Mouse (Mus musculus) bone marrow macrophage, adult 2 months (primary cell): ENCODE data around the gene Cdh4.

ENCODE experiments used
- CTCF ChIP-seq: IDR thresholded peaks from 2 replicates; pipeline ENCODE4 v1.5.1; 2012; ENCODE audit warnings: low read depth, mild to moderate bottlenecking, low read length, moderate library complexity
- POLR2A ChIP-seq: IDR thresholded peaks from 2 replicates; pipeline ENCODE4 v1.6.1; 2012; ENCODE audit warnings: mild to moderate bottlenecking, low read depth, low read length, borderline replicate concordance

- TF ChIP-seq CTCF: no peak
- no peak for TF ChIP-seq POLR2A
These were observed 470.7 kb downstream of the Cdh4 start for GRCm38 (mm10) chr2:179912911-179913310.
